Mouse (Mus musculus) liver, embryonic 14.5 days (tissue): Measurements from ENCODE around the gene Gja5. TPM values are rescaled to one million over a fixed set of nuclear protein-coding genes. Genes with fewer than 3 reads are reported as not detected.

Source experiments
- ATAC-seq: fragments of 200-750 bp; cut with Nextera tagmentation; 2 replicates; pipeline ENCODE4 v1.8.0; 2017; ENCODE audit warnings: moderate number of reproducible peaks, mild to moderate bottlenecking, moderate library complexity; ENCODE audit not compliant: insufficient read depth
- DNase-seq, 3 experiments: peaks; one replicate each; pipeline ENCODE4 v3.0.0-alpha.2; 2012 to 2013; ENCODE audit warnings: low read depth in 3 of 3, low spot score in 3 of 3
- H3K27ac ChIP-seq: fragments of 300-500 bp; sonication (generic); 2 replicates; pipeline ENCODE4 v1.5.1; 2014; ENCODE audit warnings: moderate library complexity, mild to moderate bottlenecking, control low read depth, inconsistent platforms
- H3K27me3 ChIP-seq: fragments of 300-500 bp; sonication (generic); 2 replicates; pipeline ENCODE4 v1.6.1; 2014; ENCODE audit warnings: mild to moderate bottlenecking, low read length, moderate library complexity; ENCODE audit not compliant: control insufficient read depth, insufficient read depth
- H3K36me3 ChIP-seq: fragments of 300-500 bp; sonication (generic); replicated peaks from 2 replicates; pipeline ENCODE4 v1.6.1; 2014; ENCODE audit warnings: low read depth; ENCODE audit not compliant: control insufficient read depth, insufficient read depth
- H3K4me1 ChIP-seq, 2 experiments: fragments of 200-500 bp in 1 of 2; fragments of 300-500 bp in 1 of 2; sonication (generic) in 1 of 2; replicated peaks; 2 replicates each; pipeline ENCODE4 v1.6.1; 2012 to 2014; ENCODE audit warnings: antibody characterized with exemption in 1 of 2, inconsistent platforms in 1 of 2, low read length in 1 of 2; ENCODE audit not compliant: control insufficient read depth in 2 of 2, insufficient read depth in 2 of 2
- H3K4me2 ChIP-seq: fragments of 300-500 bp; sonication (generic); 2 replicates; pipeline ENCODE4 v1.6.1; 2014; ENCODE audit warnings: low read depth, mild to moderate bottlenecking, control low read depth, moderate library complexity
- H3K4me3 ChIP-seq, 2 experiments: fragments of 200-500 bp in 1 of 2; fragments of 300-500 bp in 1 of 2; sonication (generic) in 1 of 2; 2 replicates each; pipeline ENCODE4 v1.5.1; 2012 to 2014; ENCODE audit warnings: low read depth in 2 of 2, low read length in 2 of 2, mild to moderate bottlenecking in 2 of 2, control low read depth in 1 of 2, inconsistent platforms in 1 of 2, moderate library complexity in 1 of 2; ENCODE audit not compliant: insufficient read depth in 1 of 2
- H3K9ac ChIP-seq: fragments of 300-500 bp; sonication (generic); replicated peaks from 2 replicates; pipeline ENCODE4 v1.6.1; 2014; ENCODE audit warnings: mild to moderate bottlenecking, control low read depth, moderate library complexity
- H3K9me3 ChIP-seq: fragments of 300-500 bp; sonication (generic); 2 replicates; pipeline ENCODE4 v1.6.1; 2016; ENCODE audit warnings: low read length, mixed read lengths; ENCODE audit not compliant: control insufficient read depth
- CTCF ChIP-seq: IDR thresholded peaks from 2 replicates; pipeline ENCODE4 v1.5.1; 2016; ENCODE audit warnings: antibody characterized with exemption, low read depth, control low read depth
- EP300 ChIP-seq: IDR thresholded peaks from 2 replicates; pipeline ENCODE4 v1.6.1; 2016; ENCODE audit warnings: antibody characterized with exemption, low read depth
- WGBS: fragments of 180-500 bp; shearing (Covaris S2); extraction: QIAGEN DNeasy Blood & Tissue Kit; methylation state at CpG from one replicate; pipeline ENCODE4 v1.1.7; 2014; ENCODE audit not compliant: insufficient replicate concordance; 5-methylcytosine and 5-hydroxymethylcytosine counted together
- polyA plus RNA-seq, 2 experiments: library from polyadenylated mRNA; depleted of rRNA in 1 of 2; stranded (reverse) in 1 of 2; unstranded in 1 of 2; fragments of >200 nt; fragmentation: Nextera tagmentation in 1 of 2; extraction: Ambion mirVana in 1 of 2; gene quantifications; 2 replicates each; pipeline versions ENCODE4 v1.2.1 to v1.2.3; 2012 to 2014

Gene Gja5
- polyA plus RNA-seq, 2 experiments, result 0.58 to 1.5 TPM

GRCm38 (mm10) chr3:96879536-96879935, 25.0 kb upstream of the Gja5 start:
- no peak for ATAC-seq
- 82% methylated on average over 9 of the region's 9 CpGs for WGBS

GRCm38 (mm10) chr3:96880385-96880784, 24.1 kb upstream of the Gja5 start:
- Histone ChIP-seq H3K9ac (no peak overlapping the region), H3K4me3 (no peak overlapping the region), H3K4me1 (no peaks in the 10 kb centered on the region), H3K4me2 (no peak overlapping the region), H3K36me3 (peaks cover 5% of the 10 kb centered on the region), H3K27ac (no peak overlapping the region), H3K9me3 (no peaks in the 10 kb centered on the region), H3K27me3 (no peaks in the 10 kb centered on the region)
- no peak for DNase-seq
- no peak for ATAC-seq
- 72% methylated on average over 4 of the region's 4 CpGs for WGBS
- TF ChIP-seq EP300, result no peak
- no peak for TF ChIP-seq CTCF

More at GRCm38 (mm10) chr3:96879536-96879935, 25.0 kb upstream of the Gja5 start:
- no peak overlapping the region for H3K9ac ChIP-seq
- H3K4me3 ChIP-seq, result no peak overlapping the region
- H3K9me3 ChIP-seq, result no peaks in the 10 kb centered on the region
- no peak for DNase-seq
- no peaks in the 10 kb centered on the region for H3K4me1 ChIP-seq
- TF ChIP-seq EP300 (no peak), CTCF (no peak)
- no peak overlapping the region for H3K4me2 ChIP-seq
- peaks cover 5% of the 10 kb centered on the region for H3K36me3 ChIP-seq
- H3K27ac ChIP-seq, result no peak overlapping the region
- H3K27me3 ChIP-seq, result no peaks in the 10 kb centered on the region

- no peaks in the 10 kb centered on the region for H3K27me3 ChIP-seq
- 63% methylated on average over 6 of the region's 6 CpGs for WGBS
- H3K9ac ChIP-seq, result no peak overlapping the region
- peaks cover 5% of the 10 kb centered on the region for H3K36me3 ChIP-seq
- no peak for DNase-seq
- no peak for ATAC-seq
- TF ChIP-seq CTCF (no peak), EP300 (no peak)
- H3K4me2 ChIP-seq, result no peak overlapping the region
- no peaks in the 10 kb centered on the region for H3K9me3 ChIP-seq
- no peaks in the 10 kb centered on the region for H3K4me1 ChIP-seq
- H3K4me3 ChIP-seq, result no peak overlapping the region
- H3K27ac ChIP-seq, result no peak overlapping the region
Measured at GRCm38 (mm10) chr3:96881557-96881956, 22.9 kb upstream of the Gja5 start.

GRCm38 (mm10) chr3:96882061-96882849, 22.2 kb upstream of the Gja5 start:
- Histone ChIP-seq H3K4me1 (no peaks in the 10 kb centered on the region), H3K9me3 (no peaks in the 10 kb centered on the region), H3K27me3 (no peaks in the 10 kb centered on the region), H3K36me3 (peaks cover 5% of the 10 kb centered on the region), H3K4me2 (no peak overlapping the region), H3K4me3 (no peak overlapping the region), H3K27ac (no peak overlapping the region), H3K9ac (no peak overlapping the region)
- TF ChIP-seq EP300 (no peak), CTCF (no peak)
- DNase-seq, result no peak
- no peak for ATAC-seq
- WGBS, result 85% methylated on average over 14 of the region's 14 CpGs

GRCm38 (mm10) chr3:96883690-96884089, 20.8 kb upstream of the Gja5 start:
- H3K4me2 ChIP-seq, result no peak overlapping the region
- H3K27me3 ChIP-seq, result no peaks in the 10 kb centered on the region
- TF ChIP-seq EP300, result no peak
- TF ChIP-seq CTCF, result no peak
- no peaks in the 10 kb centered on the region for H3K4me1 ChIP-seq
- WGBS, result 83% methylated on average over 7 of the region's 7 CpGs
- no peak for ATAC-seq
- H3K36me3 ChIP-seq, result peaks cover 5% of the 10 kb centered on the region
- no peak for DNase-seq
- no peaks in the 10 kb centered on the region for H3K9me3 ChIP-seq
- no peak overlapping the region for H3K4me3 ChIP-seq
- H3K9ac ChIP-seq, result no peak overlapping the region
- H3K27ac ChIP-seq, result no peak overlapping the region
